Mouse (Mus musculus): Measurements from ENCODE around the gene Tm6sf2. TPM values are rescaled to one million over a fixed set of nuclear protein-coding genes. Genes with fewer than 3 reads are reported as not detected.
"Not testable (repeated sequence)": the region's sequence is repeated elsewhere in the genome, so short reads cannot be mapped to it uniquely, and the experiment has no call there.

The Tm6sf2 gene
- polyA plus RNA-seq, 1 experiment from 2014 or later = 0.53 TPM

DNA sequence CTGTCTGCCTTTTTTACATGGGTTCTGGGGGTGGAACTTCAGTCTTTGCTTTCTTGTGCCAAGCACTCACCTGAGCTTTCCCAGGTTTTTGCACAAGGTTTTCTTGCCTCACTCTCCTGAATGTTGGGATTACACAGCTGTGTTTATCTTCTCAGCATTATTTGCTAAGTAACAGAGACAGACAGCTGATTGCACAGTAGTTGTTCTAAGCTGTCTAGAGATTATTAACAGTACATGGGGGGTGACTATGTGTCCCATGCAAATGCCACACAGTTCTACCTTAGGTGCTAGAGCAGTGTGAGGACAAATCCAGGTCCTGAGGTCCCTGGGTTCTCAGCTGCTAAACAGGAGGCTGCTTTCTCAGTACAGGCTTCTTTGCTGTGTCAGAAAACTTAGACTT lies 23.1 kb upstream of the Tm6sf2 start:
- Histone ChIP-seq H3K4me3 (ENCODE audit: low read depth, low read length) (no peak overlapping the region), H3K27me3 (ENCODE audit: control insufficient read depth, insufficient read depth, low read length) (no peaks in the 10 kb centered on the region), H3K9ac (ENCODE audit: low read length) (no peak overlapping the region), H3K4me1 (ENCODE audit: control insufficient read depth, insufficient read depth, low read length) (no peaks in the 10 kb centered on the region), H3K9me3 (ENCODE audit: control insufficient read depth, low read length) (no peaks in the 10 kb centered on the region), H3K4me2 (ENCODE audit: low read depth) (no peak overlapping the region), H3K27ac (ENCODE audit: low read depth, low read length) (no peak overlapping the region), H3K36me3 (ENCODE audit: control insufficient read depth, insufficient read depth, low read length) (peaks cover 12% of the 10 kb centered on the region)
- ATAC-seq (ENCODE audit: insufficient read depth, low FRiP score, low TSS enrichment) (no peak), DNase-seq (ENCODE audit: low spot score) (no peak)

DNA sequence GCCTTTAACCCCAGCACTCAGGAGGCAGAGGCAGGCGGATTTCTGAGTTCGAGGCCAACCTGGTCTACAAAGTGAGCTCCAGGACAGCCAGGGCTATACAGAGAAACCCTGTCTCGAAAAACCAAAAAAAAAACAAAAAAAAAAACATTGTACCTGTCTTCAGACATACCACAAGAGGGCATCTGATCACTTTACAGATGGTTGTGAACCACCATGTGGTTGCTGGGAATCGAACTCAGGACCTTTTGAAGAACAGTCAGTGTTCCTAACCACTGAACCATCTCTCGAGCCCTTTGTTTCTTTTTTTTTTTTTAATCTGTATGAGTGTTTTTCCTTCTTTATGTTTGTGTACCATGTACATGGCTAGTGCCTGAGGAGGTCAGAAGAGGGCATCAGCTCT lies 22.3 kb upstream of the Tm6sf2 start:
- H3K27ac ChIP-seq (ENCODE audit: low read depth, low read length); H3K4me1 ChIP-seq (ENCODE audit: control insufficient read depth, insufficient read depth, low read length); H3K9ac ChIP-seq (ENCODE audit: low read length); H3K4me2 ChIP-seq (ENCODE audit: low read depth); H3K9me3 ChIP-seq (ENCODE audit: control insufficient read depth, low read length); DNase-seq (ENCODE audit: low spot score); H3K27me3 ChIP-seq (ENCODE audit: control insufficient read depth, insufficient read depth, low read length); H3K4me3 ChIP-seq (ENCODE audit: low read depth, low read length); ATAC-seq (ENCODE audit: insufficient read depth, low FRiP score, low TSS enrichment): not testable (repeated sequence)
- peaks cover 17% of the 10 kb centered on the region for H3K36me3 ChIP-seq (ENCODE audit: control insufficient read depth, insufficient read depth, low read length)
- WGBS = 92% methylated on average over 5 of the region's 5 CpGs

DNA sequence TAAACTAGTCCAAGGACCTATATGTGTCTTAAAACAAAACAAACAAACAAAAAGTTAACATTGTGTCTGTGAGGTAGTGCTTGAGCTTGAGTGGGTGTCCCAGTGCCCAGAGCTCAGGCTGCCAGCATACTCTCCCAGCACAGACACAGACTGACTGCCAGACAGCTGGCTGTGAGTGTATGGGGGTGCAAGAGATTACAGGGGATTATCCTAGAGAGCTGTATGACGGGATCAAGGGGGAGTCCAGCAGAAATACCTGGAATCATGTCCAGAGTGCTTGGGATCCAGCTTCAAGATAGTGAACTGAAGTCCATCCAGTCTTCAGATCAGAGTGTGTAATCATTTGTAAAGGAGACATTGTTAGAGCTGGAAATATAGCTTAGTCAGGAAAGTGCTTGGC lies 15.0 kb upstream of the Tm6sf2 start:
- no peak overlapping the region for H3K9ac ChIP-seq (ENCODE audit: low read length)
- DNase-seq (ENCODE audit: low spot score) = no peak
- H3K27ac ChIP-seq (ENCODE audit: low read depth, low read length) = no peak overlapping the region
- H3K9me3 ChIP-seq (ENCODE audit: control insufficient read depth, low read length) = no peaks in the 10 kb centered on the region
- no peak overlapping the region for H3K4me3 ChIP-seq (ENCODE audit: low read depth, low read length)
- no peaks in the 10 kb centered on the region for H3K4me1 ChIP-seq (ENCODE audit: control insufficient read depth, insufficient read depth, low read length)
- no peaks in the 10 kb centered on the region for H3K27me3 ChIP-seq (ENCODE audit: control insufficient read depth, insufficient read depth, low read length)
- H3K4me2 ChIP-seq (ENCODE audit: low read depth) = no peak overlapping the region
- no peak for ATAC-seq (ENCODE audit: insufficient read depth, low FRiP score, low TSS enrichment)
- WGBS = 85% methylated on average over 1 of the region's 1 CpGs
- H3K36me3 ChIP-seq (ENCODE audit: control insufficient read depth, insufficient read depth, low read length) = peaks cover 24% of the 10 kb centered on the region

DNA sequence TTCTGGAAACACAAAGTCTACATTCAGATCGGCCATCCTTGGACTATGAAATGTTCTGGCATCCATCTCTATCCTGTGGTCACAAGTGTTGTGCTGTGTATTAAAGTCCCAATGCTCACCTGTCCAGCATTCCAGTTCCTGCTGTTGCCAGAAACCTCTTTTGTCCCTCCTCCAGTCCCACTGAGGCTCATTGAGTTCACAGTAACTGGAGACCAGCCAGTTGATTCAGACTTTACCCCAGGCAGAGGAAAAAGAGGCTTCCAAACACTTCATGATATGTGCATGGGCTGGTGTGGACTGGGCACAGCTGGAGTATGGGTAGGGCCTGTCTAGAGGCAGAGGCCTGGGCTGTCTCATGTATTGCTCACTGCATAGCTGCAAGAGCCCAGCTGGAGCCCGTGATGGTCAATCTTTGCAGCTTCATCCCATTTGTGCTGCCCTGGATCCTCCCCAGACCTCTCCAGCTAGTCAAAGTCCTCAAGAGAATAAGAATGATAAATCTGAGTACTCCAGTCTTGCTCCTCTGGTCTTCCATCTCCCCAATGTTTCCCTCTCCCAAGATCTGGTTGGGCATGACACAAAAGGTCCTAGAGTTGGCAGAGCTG lies 786 bp upstream of the Tm6sf2 start:
- DNase-seq (ENCODE audit: low spot score) = no peak
- Histone ChIP-seq H3K4me1 (ENCODE audit: control insufficient read depth, insufficient read depth, low read length) (no peaks in the 10 kb centered on the region), H3K9me3 (ENCODE audit: control insufficient read depth, low read length) (no peaks in the 10 kb centered on the region), H3K9ac (ENCODE audit: low read length) (no peak overlapping the region), H3K27ac (ENCODE audit: low read depth, low read length) (no peak overlapping the region), H3K4me3 (ENCODE audit: low read depth, low read length) (no peak overlapping the region), H3K36me3 (ENCODE audit: control insufficient read depth, insufficient read depth, low read length) (peaks cover 19% of the 10 kb centered on the region), H3K27me3 (ENCODE audit: control insufficient read depth, insufficient read depth, low read length) (no peaks in the 10 kb centered on the region), H3K4me2 (ENCODE audit: low read depth) (no peak overlapping the region)
- WGBS = 71% methylated on average over 2 of the region's 2 CpGs
- ATAC-seq (ENCODE audit: insufficient read depth, low FRiP score, low TSS enrichment) = no peak

DNA sequence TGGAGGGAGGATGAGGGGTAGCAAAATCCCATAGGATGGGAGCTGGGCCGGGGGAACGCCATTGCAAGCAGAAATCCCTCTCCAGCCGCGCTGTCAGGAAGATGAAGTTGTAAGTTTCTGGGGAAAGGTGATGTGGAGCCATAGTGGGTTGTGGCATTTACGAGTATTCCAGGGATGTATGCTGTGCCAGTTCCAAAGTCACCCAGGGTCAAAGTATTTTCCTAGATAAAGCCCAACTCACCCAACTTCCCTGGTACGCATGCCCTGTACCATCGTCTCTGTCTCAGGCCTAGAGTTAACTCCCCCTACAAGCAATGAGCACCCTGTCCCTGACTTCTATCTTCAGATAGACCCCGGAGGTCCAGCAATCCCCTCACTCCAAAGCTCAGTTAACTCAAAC lies 396 bp downstream of the Tm6sf2 start:
- Histone ChIP-seq H3K4me1 (ENCODE audit: control insufficient read depth, insufficient read depth, low read length) (no peaks in the 10 kb centered on the region), H3K4me3 (ENCODE audit: low read depth, low read length) (no peak overlapping the region), H3K4me2 (ENCODE audit: low read depth) (no peak overlapping the region), H3K36me3 (ENCODE audit: control insufficient read depth, insufficient read depth, low read length) (peaks cover 15% of the 10 kb centered on the region), H3K27ac (ENCODE audit: low read depth, low read length) (no peak overlapping the region), H3K9ac (ENCODE audit: low read length) (no peak overlapping the region), H3K27me3 (ENCODE audit: control insufficient read depth, insufficient read depth, low read length) (no peaks in the 10 kb centered on the region), H3K9me3 (ENCODE audit: control insufficient read depth, low read length) (no peaks in the 10 kb centered on the region)
- DNase-seq (ENCODE audit: low spot score) = no peak
- 63% methylated on average over 8 of the region's 8 CpGs for WGBS
- ATAC-seq (ENCODE audit: insufficient read depth, low FRiP score, low TSS enrichment) = no peak

DNA sequence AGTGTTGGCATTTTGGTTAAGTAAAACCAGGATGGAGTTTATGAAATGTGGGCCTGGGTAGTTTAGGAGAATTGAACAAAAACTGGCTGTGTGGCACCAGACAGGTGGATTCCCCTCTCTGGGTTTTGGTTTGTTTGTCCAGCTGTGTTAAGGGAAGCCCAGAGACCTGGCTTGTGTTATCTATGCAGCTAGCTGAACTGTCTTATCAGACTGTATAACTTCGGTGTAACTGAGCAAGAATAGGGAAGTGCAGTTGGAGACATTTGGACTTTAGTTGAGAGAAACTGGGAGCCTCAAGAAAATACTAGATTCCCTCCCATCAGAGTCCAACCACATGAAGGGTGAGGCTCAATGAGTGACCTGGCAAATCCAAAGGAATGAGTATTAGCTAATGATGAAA lies 958 bp downstream of the Tm6sf2 start:
- WGBS = 95% methylated on average over 1 of the region's 1 CpGs
- peaks cover 12% of the 10 kb centered on the region for H3K36me3 ChIP-seq (ENCODE audit: control insufficient read depth, insufficient read depth, low read length)
- no peaks in the 10 kb centered on the region for H3K4me1 ChIP-seq (ENCODE audit: control insufficient read depth, insufficient read depth, low read length)
- H3K9me3 ChIP-seq (ENCODE audit: control insufficient read depth, low read length) = no peaks in the 10 kb centered on the region
- no peak overlapping the region for H3K4me2 ChIP-seq (ENCODE audit: low read depth)
- DNase-seq (ENCODE audit: low spot score) (no peak), ATAC-seq (ENCODE audit: insufficient read depth, low FRiP score, low TSS enrichment) (no peak)
- H3K4me3 ChIP-seq (ENCODE audit: low read depth, low read length) = no peak overlapping the region
- no peak overlapping the region for H3K27ac ChIP-seq (ENCODE audit: low read depth, low read length)
- no peaks in the 10 kb centered on the region for H3K27me3 ChIP-seq (ENCODE audit: control insufficient read depth, insufficient read depth, low read length)
- H3K9ac ChIP-seq (ENCODE audit: low read length) = no peak overlapping the region

DNA sequence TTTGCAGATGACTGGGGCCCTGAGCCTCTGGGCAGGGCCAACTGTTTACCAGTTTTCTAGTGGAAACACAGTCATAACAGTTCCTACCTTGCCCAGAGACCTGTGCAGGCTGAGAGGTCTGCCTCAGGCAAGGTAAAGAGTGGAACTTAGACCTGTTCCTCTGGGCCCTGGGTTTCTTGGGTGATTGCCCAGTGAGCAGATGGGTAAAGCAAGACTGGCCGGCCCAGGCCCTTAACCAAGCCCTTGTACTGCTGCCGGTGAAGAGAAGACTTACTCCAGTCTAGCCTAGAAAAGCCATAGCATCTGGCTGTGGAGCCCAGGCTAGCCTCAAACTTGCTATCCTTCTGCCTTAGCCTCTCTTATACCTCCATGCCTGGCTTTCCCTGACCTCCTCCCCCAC lies 9.3 kb downstream of the Tm6sf2 start:
- no peak overlapping the region for H3K4me2 ChIP-seq (ENCODE audit: low read depth)
- DNase-seq (ENCODE audit: low spot score) = no peak
- H3K4me3 ChIP-seq (ENCODE audit: low read depth, low read length) = no peak overlapping the region
- peaks cover 9% of the 10 kb centered on the region for H3K4me1 ChIP-seq (ENCODE audit: control insufficient read depth, insufficient read depth, low read length)
- H3K27me3 ChIP-seq (ENCODE audit: control insufficient read depth, insufficient read depth, low read length) = peaks cover 45% of the 10 kb centered on the region
- H3K36me3 ChIP-seq (ENCODE audit: control insufficient read depth, insufficient read depth, low read length) = no peaks in the 10 kb centered on the region
- H3K9me3 ChIP-seq (ENCODE audit: control insufficient read depth, low read length) = no peaks in the 10 kb centered on the region
- H3K27ac ChIP-seq (ENCODE audit: low read depth, low read length) = no peak overlapping the region
- H3K9ac ChIP-seq (ENCODE audit: low read length) = no peak overlapping the region
- ATAC-seq (ENCODE audit: insufficient read depth, low FRiP score, low TSS enrichment) = no peak
- WGBS = 83% methylated on average over 2 of the region's 2 CpGs

DNA sequence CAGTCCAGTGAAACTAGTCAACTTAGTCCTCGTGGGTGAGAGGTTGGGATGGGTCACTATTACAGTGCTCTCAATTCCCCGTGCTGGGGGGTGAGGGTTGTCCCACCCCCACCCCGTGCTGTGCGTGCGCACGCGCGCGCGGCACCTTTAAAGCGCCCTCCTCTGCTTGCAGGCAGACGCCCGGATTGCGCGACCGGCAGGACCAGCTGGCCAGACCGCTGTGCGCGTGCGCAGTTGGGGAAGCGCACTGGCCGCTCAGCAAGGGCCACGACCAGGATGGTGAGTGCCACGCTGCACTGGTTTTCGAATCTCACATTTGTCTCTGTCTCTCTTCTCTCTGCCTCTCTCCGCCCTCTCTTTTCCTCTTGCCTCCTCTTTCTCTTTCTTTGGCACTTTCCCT lies 10.6 kb downstream of the Tm6sf2 start, which contains the start of gene Hapln4:
Gene Hapln4, plus strand, starts transcription at position 173 of the 400 bp plus-strand sequence.
- Histone ChIP-seq H3K9ac (ENCODE audit: low read length) (peak within 1 kb of the TSS; percentile 18; the same call in 1 of the 2 replicates), H3K4me1 (ENCODE audit: control insufficient read depth, insufficient read depth, low read length) (peaks cover 13% of the 10 kb centered on the region), H3K4me2 (ENCODE audit: low read depth) (peak within 1 kb of the TSS; percentile 62), H3K27ac (ENCODE audit: low read depth, low read length) (no peak within 1 kb of the TSS), H3K36me3 (ENCODE audit: control insufficient read depth, insufficient read depth, low read length) (no peaks in the 10 kb centered on the region), H3K4me3 (ENCODE audit: low read depth, low read length) (peak within 1 kb of the TSS; percentile 35), H3K9me3 (ENCODE audit: control insufficient read depth, low read length) (no peaks in the 10 kb centered on the region), H3K27me3 (ENCODE audit: control insufficient read depth, insufficient read depth, low read length) (peaks cover 58% of the 10 kb centered on the region)
- no peak for ATAC-seq (ENCODE audit: insufficient read depth, low FRiP score, low TSS enrichment)
- peak; percentile 79 for DNase-seq (ENCODE audit: low spot score)
- 0% methylated on average over 26 of the region's 26 CpGs for WGBS

DNA sequence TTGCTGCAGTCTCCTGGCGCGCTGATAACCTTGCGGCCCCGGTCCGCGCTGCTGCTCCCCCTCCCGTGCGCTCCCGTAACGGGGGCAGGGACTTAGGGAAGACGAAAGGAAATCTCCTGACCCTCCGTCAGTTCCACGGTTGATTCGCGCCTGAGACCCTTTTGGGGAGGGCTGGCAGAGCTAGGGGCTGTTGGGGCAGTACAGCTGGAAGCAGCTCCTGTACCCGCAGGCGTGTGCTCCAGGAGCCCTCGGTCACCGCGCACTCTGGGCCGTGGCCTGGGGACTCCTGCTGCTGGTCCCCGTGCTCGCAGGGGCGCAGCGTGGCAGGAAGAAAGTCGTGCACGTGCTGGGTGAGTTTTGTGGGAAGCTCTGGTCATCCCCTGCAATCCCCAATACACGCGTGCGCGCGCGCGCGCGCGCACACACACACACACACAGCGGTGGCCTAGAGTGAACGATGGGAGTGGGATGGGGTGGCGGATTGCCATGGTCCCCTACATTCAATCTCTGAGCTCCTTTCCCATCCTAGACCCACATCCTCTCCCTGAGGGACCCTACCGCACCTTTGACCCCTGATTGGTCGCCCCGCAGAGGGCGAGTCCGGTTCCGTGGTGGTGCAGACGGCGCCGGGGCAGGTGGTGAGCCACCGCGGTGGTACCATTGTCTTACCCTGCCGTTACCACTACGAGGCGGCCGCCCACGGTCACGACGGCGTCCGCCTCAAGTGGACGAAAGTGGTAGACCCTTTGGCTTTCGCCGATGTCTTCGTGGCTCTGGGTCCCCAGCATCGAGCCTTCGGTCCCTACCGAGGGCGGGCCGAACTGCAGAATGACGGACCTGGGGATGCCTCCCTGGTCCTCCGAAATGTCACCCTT lies 11.7 kb downstream of the Tm6sf2 start:
- under 1% methylated on average over 71 of the region's 71 CpGs for WGBS
- DNase-seq (ENCODE audit: low spot score) = peak; percentile 47
- peaks cover 14% of the 10 kb centered on the region for H3K4me1 ChIP-seq (ENCODE audit: control insufficient read depth, insufficient read depth, low read length)
- no peaks in the 10 kb centered on the region for H3K9me3 ChIP-seq (ENCODE audit: control insufficient read depth, low read length)
- peak overlapping the region; percentile 62 for H3K4me2 ChIP-seq (ENCODE audit: low read depth)
- H3K36me3 ChIP-seq (ENCODE audit: control insufficient read depth, insufficient read depth, low read length) = no peaks in the 10 kb centered on the region
- H3K27me3 ChIP-seq (ENCODE audit: control insufficient read depth, insufficient read depth, low read length) = peaks cover 69% of the 10 kb centered on the region
- peak overlapping the region; percentile 18; the same call in 1 of the 2 replicates for H3K9ac ChIP-seq (ENCODE audit: low read length)
- ATAC-seq (ENCODE audit: insufficient read depth, low FRiP score, low TSS enrichment) = peak; percentile 15; the same call in 1 of the 2 replicates
- no peak overlapping the region for H3K27ac ChIP-seq (ENCODE audit: low read depth, low read length)
- H3K4me3 ChIP-seq (ENCODE audit: low read depth, low read length) = peak overlapping the region; percentile 35
